Mouse (Mus musculus) embryonic facial prominence, embryonic 10.5 days (tissue): Measurements from ENCODE around the gene Adad2. TPM values are rescaled to one million over a fixed set of nuclear protein-coding genes. Genes with fewer than 3 reads are reported as not detected.
A peak's percentile ranks its signal among the peaks of the same experiment; 100 is the strongest.

Source experiments
- DNase-seq: peaks from one replicate; pipeline ENCODE4 v3.0.0-alpha.2; 2017; ENCODE audit warnings: low spot score
- H3K27ac ChIP-seq: fragments of 300-500 bp; sonication (generic); replicated peaks from 2 replicates; pipeline ENCODE4 v1.5.1; 2016; ENCODE audit warnings: mild to moderate bottlenecking
- H3K27me3 ChIP-seq: fragments of 300-500 bp; sonication (generic); replicated peaks from 2 replicates; pipeline ENCODE4 v1.6.1; 2016; ENCODE audit warnings: low read depth, mild to moderate bottlenecking; ENCODE audit not compliant: poor library complexity, severe bottlenecking
- H3K36me3 ChIP-seq: fragments of 300-500 bp; sonication (generic); replicated peaks from 2 replicates; pipeline ENCODE4 v1.6.1; 2016; ENCODE audit warnings: mild to moderate bottlenecking, moderate library complexity
- H3K4me1 ChIP-seq: fragments of 300-500 bp; sonication (generic); 2 replicates; pipeline ENCODE4 v1.6.1; 2016
- H3K4me3 ChIP-seq: fragments of 300-500 bp; sonication (generic); 2 replicates; pipeline ENCODE4 v1.5.1; 2016; ENCODE audit warnings: mild to moderate bottlenecking, moderate library complexity
- H3K9me3 ChIP-seq: fragments of 300-500 bp; sonication (generic); 2 replicates; pipeline ENCODE4 v1.6.1; 2016; ENCODE audit warnings: mild to moderate bottlenecking
- WGBS: fragments of 180-500 bp; shearing (Covaris S2); methylation state at CpG from one replicate; pipeline ENCODE4 v1.1.7; 2016; 5-methylcytosine and 5-hydroxymethylcytosine counted together
- polyA plus RNA-seq: library from polyadenylated mRNA; unstranded; fragments of >200 nt; fragmentation: Nextera tagmentation; extraction: Ambion mirVana; gene quantifications from 2 replicates; pipeline ENCODE4 v1.2.1, GENCODE M21; 2016

Adad2 gene
- polyA plus RNA-seq, 1 experiment from 2014 or later: 0.27 TPM

- H3K36me3 ChIP-seq: no peaks in the 10 kb centered on the region
- H3K27ac ChIP-seq: no peak overlapping the region
- DNase-seq: peak; percentile 30
- peaks cover 19% of the 10 kb centered on the region for H3K27me3 ChIP-seq
- H3K4me1 ChIP-seq: peaks cover 14% of the 10 kb centered on the region
- WGBS: 27% methylated on average over 24 of the region's 24 CpGs
- H3K4me3 ChIP-seq: peak overlapping the region; percentile 53
- H3K9me3 ChIP-seq: no peaks in the 10 kb centered on the region
Measured at GRCm38 (mm10) chr8:119585901-119586300, 26.6 kb upstream of the Adad2 start.

- Histone ChIP-seq H3K27me3 (peaks cover 19% of the 10 kb centered on the region), H3K27ac (no peak overlapping the region), H3K4me1 (peaks cover 17% of the 10 kb centered on the region), H3K36me3 (no peaks in the 10 kb centered on the region), H3K4me3 (no peak overlapping the region), H3K9me3 (no peaks in the 10 kb centered on the region)
- 60% methylated on average over 4 of the region's 4 CpGs for WGBS
- DNase-seq: no peak
Measured at GRCm38 (mm10) chr8:119588321-119588720, 24.2 kb upstream of the Adad2 start.

- no peaks in the 10 kb centered on the region for H3K36me3 ChIP-seq
- peaks cover 17% of the 10 kb centered on the region for H3K4me1 ChIP-seq
- no peak overlapping the region for H3K4me3 ChIP-seq
- peak; percentile 37 for DNase-seq
- 27% methylated on average over 10 of the region's 10 CpGs for WGBS
- H3K9me3 ChIP-seq: no peaks in the 10 kb centered on the region
- H3K27me3 ChIP-seq: peaks cover 19% of the 10 kb centered on the region
- no peak overlapping the region for H3K27ac ChIP-seq
Measured at GRCm38 (mm10) chr8:119588844-119589243, 23.7 kb upstream of the Adad2 start.

- no peaks in the 10 kb centered on the region for H3K36me3 ChIP-seq
- no peak overlapping the region for H3K4me3 ChIP-seq
- WGBS: 83% methylated on average over 14 of the region's 14 CpGs
- no peaks in the 10 kb centered on the region for H3K9me3 ChIP-seq
- no peak overlapping the region for H3K27ac ChIP-seq
- DNase-seq: no peak
- peaks cover 21% of the 10 kb centered on the region for H3K4me1 ChIP-seq
- H3K27me3 ChIP-seq: peaks cover 11% of the 10 kb centered on the region
Measured at GRCm38 (mm10) chr8:119590348-119590747, 22.2 kb upstream of the Adad2 start.

- Histone ChIP-seq H3K4me1 (peaks cover 17% of the 10 kb centered on the region), H3K4me3 (no peak overlapping the region), H3K27me3 (0 out of 2 replicates have a peak, but pooled peaks cover under 1% of the 10 kb centered on the region), H3K27ac (no peak overlapping the region), H3K9me3 (no peaks in the 10 kb centered on the region), H3K36me3 (peaks cover 5% of the 10 kb centered on the region)
- DNase-seq: no peak
- WGBS: 90% methylated on average over 7 of the region's 7 CpGs
Measured at GRCm38 (mm10) chr8:119591456-119591855, 21.1 kb upstream of the Adad2 start.

- no peak for DNase-seq
- H3K9me3 ChIP-seq: no peaks in the 10 kb centered on the region
- no peak overlapping the region; the same call in 1 of the 2 replicates for H3K27ac ChIP-seq
- no peaks in the 10 kb centered on the region for H3K27me3 ChIP-seq
- H3K36me3 ChIP-seq: peaks cover 45% of the 10 kb centered on the region
- peak overlapping the region; percentile 81 for H3K4me3 ChIP-seq
- 92% methylated on average over 4 of the region's 4 CpGs for WGBS
- peaks cover 15% of the 10 kb centered on the region for H3K4me1 ChIP-seq
Measured at GRCm38 (mm10) chr8:119603771-119604170, 8.8 kb upstream of the Adad2 start.

GRCm38 (mm10) chr8:119604398-119604803 lies 8.1 kb upstream of the Adad2 start:
- WGBS: 42% methylated on average over 12 of the region's 12 CpGs
- peaks cover 5% of the 10 kb centered on the region; the same call in 1 of the 2 replicates for H3K9me3 ChIP-seq
- H3K27me3 ChIP-seq: no peaks in the 10 kb centered on the region
- H3K36me3 ChIP-seq: peaks cover 39% of the 10 kb centered on the region
- DNase-seq: no peak
- H3K27ac ChIP-seq: peak overlapping the region; percentile 84
- H3K4me3 ChIP-seq: peak overlapping the region; percentile 81
- peaks cover 15% of the 10 kb centered on the region for H3K4me1 ChIP-seq

- Histone ChIP-seq H3K27me3 (no peaks in the 10 kb centered on the region), H3K27ac (peak within 1 kb of the TSS; percentile 84), H3K9me3 (peaks cover 8% of the 10 kb centered on the region; the same call in 1 of the 2 replicates), H3K4me1 (peaks cover 15% of the 10 kb centered on the region), H3K4me3 (peak within 1 kb of the TSS; percentile 81), H3K36me3 (peaks cover 33% of the 10 kb centered on the region)
- under 1% methylated on average over 23 of the region's 23 CpGs for WGBS
- DNase-seq: peak; percentile 93
Measured at GRCm38 (mm10) chr8:119604996-119605395, 7.6 kb upstream of the Adad2 start, which contains the start of gene Taf1c. Taf1c (minus strand) TSS chr8:119605222.

- no peaks in the 10 kb centered on the region for H3K27me3 ChIP-seq
- peaks cover 21% of the 10 kb centered on the region for H3K36me3 ChIP-seq
- 84% methylated on average over 2 of the region's 2 CpGs for WGBS
- H3K4me1 ChIP-seq: peaks cover 18% of the 10 kb centered on the region
- no peak for DNase-seq
- no peak overlapping the region for H3K4me3 ChIP-seq
- peaks cover 8% of the 10 kb centered on the region; the same call in 1 of the 2 replicates for H3K9me3 ChIP-seq
- no peak overlapping the region for H3K27ac ChIP-seq
Measured at GRCm38 (mm10) chr8:119606224-119606623, 6.3 kb upstream of the Adad2 start.

GRCm38 (mm10) chr8:119615096-119615495 lies 2.5 kb downstream of the Adad2 start:
- 69% methylated on average over 14 of the region's 14 CpGs for WGBS
- Histone ChIP-seq H3K27ac (0 out of 2 replicates have a peak overlapping the region, but pooled peaks have one; percentile 10), H3K27me3 (peaks cover 27% of the 10 kb centered on the region), H3K4me1 (peaks cover 32% of the 10 kb centered on the region), H3K9me3 (no peaks in the 10 kb centered on the region), H3K36me3 (no peaks in the 10 kb centered on the region), H3K4me3 (no peak overlapping the region)
- DNase-seq: no peak

- DNase-seq: no peak
- Histone ChIP-seq H3K36me3 (no peaks in the 10 kb centered on the region), H3K27me3 (peaks cover 27% of the 10 kb centered on the region), H3K4me3 (no peak overlapping the region), H3K27ac (peak overlapping the region; percentile 15; the same call in 1 of the 2 replicates), H3K4me1 (peaks cover 36% of the 10 kb centered on the region), H3K9me3 (no peaks in the 10 kb centered on the region)
- WGBS: 78% methylated on average over 7 of the region's 7 CpGs
Measured at GRCm38 (mm10) chr8:119616358-119616757, 3.8 kb downstream of the Adad2 start.

- WGBS: 85% methylated on average over 4 of the region's 4 CpGs
Measured at GRCm38 (mm10) chr8:119616811-119617210, 4.3 kb downstream of the Adad2 start.

GRCm38 (mm10) chr8:119617586-119617985 lies 5.0 kb downstream of the Adad2 start:
- no peak overlapping the region for H3K27ac ChIP-seq
- no peak overlapping the region for H3K4me3 ChIP-seq
- H3K9me3 ChIP-seq: no peaks in the 10 kb centered on the region
- WGBS: 87% methylated on average over 5 of the region's 5 CpGs
- peaks cover 27% of the 10 kb centered on the region for H3K27me3 ChIP-seq
- peaks cover 43% of the 10 kb centered on the region for H3K4me1 ChIP-seq
- no peak for DNase-seq
- H3K36me3 ChIP-seq: no peaks in the 10 kb centered on the region

More at GRCm38 (mm10) chr8:119616811-119617210, 4.3 kb downstream of the Adad2 start:
- no peak for DNase-seq
- no peak overlapping the region for H3K4me3 ChIP-seq
- H3K9me3 ChIP-seq: no peaks in the 10 kb centered on the region
- H3K36me3 ChIP-seq: no peaks in the 10 kb centered on the region
- H3K27me3 ChIP-seq: peaks cover 27% of the 10 kb centered on the region
- H3K4me1 ChIP-seq: peaks cover 36% of the 10 kb centered on the region
- H3K27ac ChIP-seq: no peak overlapping the region
